Mouse (Mus musculus): Measurements from ENCODE around the gene Ndufs2. TPM values are rescaled to one million over a fixed set of nuclear protein-coding genes. Genes with fewer than 3 reads are reported as not detected.

The Ndufs2 gene
- total and polyA plus RNA-seq, 3 experiments, result 101 to 300 (median 219) TPM

DNA sequence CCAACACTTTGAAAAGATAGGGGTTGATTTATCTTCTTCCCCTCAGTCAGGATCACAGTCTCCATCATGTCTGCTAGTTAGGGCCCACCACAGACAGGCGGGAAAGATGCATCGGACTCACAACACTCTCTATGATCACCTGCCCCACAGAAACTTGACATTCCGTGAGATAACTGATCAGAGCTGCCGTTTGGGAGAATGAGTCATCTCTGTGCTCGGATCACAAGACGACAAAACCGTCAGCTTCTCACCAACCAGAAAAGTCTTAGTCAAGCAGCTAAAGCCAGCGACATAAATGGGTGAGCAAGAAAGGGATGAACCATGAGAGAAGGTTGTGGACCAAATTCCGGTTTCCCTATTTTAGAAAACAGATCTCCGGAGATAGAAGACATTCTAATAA is 58.9 kb downstream of the Ndufs2 start:
- no peak for ATAC-seq (ENCODE audit: extremely low read depth, insufficient number of reproducible peaks, low FRiP score, poor library complexity, severe bottlenecking)
- Histone ChIP-seq H3K4me1 (ENCODE audit: insufficient read depth, low read depth, low read length) (peaks cover 4% of the 10 kb centered on the region; the same call in 1 of the 2 replicates), H3K9me3 (replicated peaks) (no peaks in the 10 kb centered on the region), H3K36me3 (replicated peaks) (no peaks in the 10 kb centered on the region), H3K27me3 (ENCODE audit: insufficient read depth, low read length) (peaks cover 37% of the 10 kb centered on the region), H3K4me3 (ENCODE audit: low read depth, low read length) (no peak overlapping the region)
- TF ChIP-seq GATA2 (IDR thresholded peaks at IDR 0.05; ENCODE audit: borderline replicate concordance, low read depth, low read length) (no peak), GATA1 (IDR thresholded peaks at IDR 0.05; ENCODE audit: borderline replicate concordance, low read length) (no peak), CTCF (IDR thresholded peaks at IDR 0.05; ENCODE audit: low read depth, low read length) (no peak)
- DNase-seq (ENCODE audit: low spot score), result no peak

DNA sequence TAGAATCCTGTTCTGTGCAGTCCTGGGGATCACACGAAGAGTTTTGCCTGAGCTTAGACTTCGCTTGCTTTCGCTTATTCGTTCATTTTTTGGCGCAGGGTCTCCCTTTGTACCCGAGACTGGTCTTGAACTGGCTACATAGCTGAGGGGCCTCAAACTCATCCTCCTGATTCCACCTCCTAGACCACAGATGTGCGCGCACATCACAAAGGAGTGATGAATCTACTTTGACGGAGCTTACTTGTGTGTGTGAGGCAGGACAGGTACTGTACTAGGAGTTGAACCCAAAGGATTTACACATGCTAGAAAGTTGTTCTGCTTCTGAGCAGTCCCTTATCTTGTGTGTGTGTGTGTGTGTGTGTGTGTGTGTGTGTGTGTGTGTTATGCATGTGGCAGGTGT is 60.4 kb downstream of the Ndufs2 start:
- TF ChIP-seq GATA2 (IDR thresholded peaks at IDR 0.05; ENCODE audit: borderline replicate concordance, low read depth, low read length) (no peak), POLR2AphosphoS5 (IDR thresholded peaks at IDR 0.05; ENCODE audit: insufficient replicate concordance, low read depth, low read length) (no peak), TAL1 (conservative IDR thresholded peaks at IDR 0.05; ENCODE audit: low read depth, low read length) (no peak), CTCF (IDR thresholded peaks at IDR 0.05; ENCODE audit: low read depth, low read length) (no peak), GATA1 (IDR thresholded peaks at IDR 0.05; ENCODE audit: borderline replicate concordance, low read length) (no peak)
- DNase-seq (ENCODE audit: low spot score) (no peak), ATAC-seq (ENCODE audit: extremely low read depth, insufficient number of reproducible peaks, low FRiP score, poor library complexity, severe bottlenecking) (no peak)
- Histone ChIP-seq H3K36me3 (replicated peaks) (no peaks in the 10 kb centered on the region), H3K27me3 (ENCODE audit: insufficient read depth, low read length) (peaks cover 33% of the 10 kb centered on the region), H3K9me3 (replicated peaks) (no peaks in the 10 kb centered on the region), H3K4me1 (ENCODE audit: insufficient read depth, low read depth, low read length) (peaks cover under 1% of the 10 kb centered on the region; the same call in 1 of the 2 replicates), H3K4me3 (ENCODE audit: low read depth, low read length) (no peak overlapping the region)

DNA sequence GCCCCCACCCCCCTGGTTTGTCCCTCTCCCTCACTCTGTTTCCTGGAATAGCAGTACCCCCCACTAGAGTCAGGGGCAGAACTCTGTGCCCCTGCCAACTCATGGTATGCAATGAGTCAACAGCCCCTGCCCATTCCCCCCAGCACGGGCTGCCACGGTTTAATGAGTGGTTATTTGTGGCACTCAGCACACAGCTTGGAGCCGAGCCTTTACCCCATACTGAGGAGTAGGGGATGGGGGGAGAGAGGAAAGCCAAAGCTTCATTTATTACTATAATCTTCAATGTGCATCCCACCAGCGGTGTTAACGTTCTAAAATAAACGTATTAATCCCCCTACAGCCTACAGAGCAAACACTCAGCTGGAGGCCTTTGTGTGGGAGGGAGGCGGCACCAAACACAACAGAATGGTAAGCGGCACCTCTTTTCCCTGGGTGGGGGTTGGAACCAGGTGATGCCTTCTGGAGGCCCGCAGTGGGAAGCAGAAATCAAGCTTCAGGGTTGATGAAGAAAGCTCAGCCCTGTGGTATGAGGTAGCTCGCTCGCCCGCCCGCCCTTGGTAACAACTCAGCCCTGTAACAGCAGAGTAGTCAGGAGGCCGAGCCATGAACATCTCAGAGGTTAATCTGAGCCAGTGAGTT is 61.6 kb downstream of the Ndufs2 start:
- Histone ChIP-seq H3K36me3 (replicated peaks) (no peaks in the 10 kb centered on the region), H3K4me1 (ENCODE audit: insufficient read depth, low read depth, low read length) (no peaks in the 10 kb centered on the region), H3K9me3 (replicated peaks) (no peaks in the 10 kb centered on the region), H3K4me3 (ENCODE audit: low read depth, low read length) (no peak overlapping the region), H3K27me3 (ENCODE audit: insufficient read depth, low read length) (peaks cover 31% of the 10 kb centered on the region)
- TF ChIP-seq GATA2 (IDR thresholded peaks at IDR 0.05; ENCODE audit: borderline replicate concordance, low read depth, low read length) (no peak), POLR2AphosphoS5 (IDR thresholded peaks at IDR 0.05; ENCODE audit: insufficient replicate concordance, low read depth, low read length) (no peak), TAL1 (conservative IDR thresholded peaks at IDR 0.05; ENCODE audit: low read depth, low read length) (no peak), CTCF (IDR thresholded peaks at IDR 0.05; ENCODE audit: low read depth, low read length) (no peak), GATA1 (IDR thresholded peaks at IDR 0.05; ENCODE audit: borderline replicate concordance, low read length) (no peak)
- DNase-seq (ENCODE audit: low spot score) (no peak), ATAC-seq (ENCODE audit: extremely low read depth, insufficient number of reproducible peaks, low FRiP score, poor library complexity, severe bottlenecking) (no peak)

DNA sequence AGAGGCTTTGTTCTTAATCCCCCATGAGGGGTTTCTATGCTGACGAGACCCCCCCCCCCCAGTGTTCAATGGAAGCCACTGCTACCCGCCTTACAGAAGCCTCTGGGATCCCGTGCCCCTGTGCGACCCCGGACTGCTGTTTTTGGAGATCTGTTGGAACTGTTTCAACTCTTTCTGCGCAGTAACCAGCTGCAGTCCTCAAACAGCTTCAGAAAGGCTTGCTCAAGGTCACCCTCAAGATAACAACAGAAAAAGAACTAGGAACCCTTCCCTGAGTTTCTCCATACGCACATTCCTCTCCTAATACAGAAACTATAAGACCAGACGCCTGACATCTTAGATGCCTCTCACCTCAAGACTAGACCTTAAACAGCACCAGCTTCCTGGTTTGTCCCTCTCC is 62.1 kb downstream of the Ndufs2 start:
- TF ChIP-seq POLR2AphosphoS5 (IDR thresholded peaks at IDR 0.05; ENCODE audit: insufficient replicate concordance, low read depth, low read length), result no peak
- ATAC-seq (ENCODE audit: extremely low read depth, insufficient number of reproducible peaks, low FRiP score, poor library complexity, severe bottlenecking) (no peak), DNase-seq (ENCODE audit: low spot score) (no peak)
- no peaks in the 10 kb centered on the region for H3K4me1 ChIP-seq (ENCODE audit: insufficient read depth, low read depth, low read length)
- no peak overlapping the region for H3K4me3 ChIP-seq (ENCODE audit: low read depth, low read length)
- H3K27me3 ChIP-seq (ENCODE audit: insufficient read depth, low read length), result peaks cover 26% of the 10 kb centered on the region
- H3K9me3 ChIP-seq (replicated peaks), result no peaks in the 10 kb centered on the region
- no peaks in the 10 kb centered on the region for H3K36me3 ChIP-seq (replicated peaks)

DNA sequence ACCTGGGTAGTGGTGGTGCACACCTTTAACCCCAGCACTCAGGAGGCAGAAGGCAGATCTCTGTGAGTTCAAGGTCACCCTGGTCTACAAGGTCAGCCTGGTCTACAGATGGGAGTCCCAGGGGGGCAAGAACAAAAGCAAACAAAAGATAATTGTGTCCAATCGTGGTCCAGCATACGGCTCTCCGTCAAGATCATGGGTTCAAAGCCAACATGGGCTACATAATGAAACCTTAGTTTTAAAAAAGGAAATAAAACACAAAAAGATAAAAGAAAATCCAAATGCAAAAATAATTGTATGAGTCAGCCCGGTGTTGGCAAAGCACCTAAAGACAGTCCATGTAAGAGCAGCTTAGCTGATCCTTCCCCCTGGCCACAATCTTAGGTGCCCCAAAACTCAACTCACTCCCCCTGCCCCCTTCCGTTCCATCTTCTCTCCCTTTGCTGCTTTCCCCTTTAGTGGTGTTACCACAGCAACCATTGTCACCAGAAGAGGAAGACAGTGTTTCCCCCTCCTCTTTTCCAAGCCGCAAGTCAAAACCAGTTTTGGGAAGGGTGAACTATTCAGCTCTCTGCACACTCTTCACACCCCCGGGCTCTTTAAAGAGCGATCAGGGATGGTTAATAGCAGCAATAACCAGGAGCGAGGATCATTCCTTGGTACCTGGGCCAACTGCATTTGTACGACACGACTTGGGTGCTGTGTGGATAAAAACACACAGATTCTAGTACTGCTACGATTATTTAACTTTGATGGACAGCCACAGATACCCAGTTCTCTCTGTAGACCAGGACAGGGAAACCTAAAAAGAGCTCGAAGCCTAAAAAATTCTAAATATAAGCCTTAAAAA is 63.1 kb downstream of the Ndufs2 start:
- Histone ChIP-seq H3K27me3 (ENCODE audit: insufficient read depth, low read length) (peaks cover 23% of the 10 kb centered on the region), H3K36me3 (replicated peaks) (no peaks in the 10 kb centered on the region), H3K4me1 (ENCODE audit: insufficient read depth, low read depth, low read length) (no peaks in the 10 kb centered on the region), H3K9me3 (replicated peaks) (no peaks in the 10 kb centered on the region), H3K4me3 (ENCODE audit: low read depth, low read length) (no peak overlapping the region)
- TF ChIP-seq CTCF (IDR thresholded peaks at IDR 0.05; ENCODE audit: low read depth, low read length) (no peak), POLR2AphosphoS5 (IDR thresholded peaks at IDR 0.05; ENCODE audit: insufficient replicate concordance, low read depth, low read length) (no peak), TAL1 (conservative IDR thresholded peaks at IDR 0.05; ENCODE audit: low read depth, low read length) (no peak), GATA2 (IDR thresholded peaks at IDR 0.05; ENCODE audit: borderline replicate concordance, low read depth, low read length) (no peak), GATA1 (IDR thresholded peaks at IDR 0.05; ENCODE audit: borderline replicate concordance, low read length) (no peak)
- no peak for ATAC-seq (ENCODE audit: extremely low read depth, insufficient number of reproducible peaks, low FRiP score, poor library complexity, severe bottlenecking)
- no peak for DNase-seq (ENCODE audit: low spot score)

DNA sequence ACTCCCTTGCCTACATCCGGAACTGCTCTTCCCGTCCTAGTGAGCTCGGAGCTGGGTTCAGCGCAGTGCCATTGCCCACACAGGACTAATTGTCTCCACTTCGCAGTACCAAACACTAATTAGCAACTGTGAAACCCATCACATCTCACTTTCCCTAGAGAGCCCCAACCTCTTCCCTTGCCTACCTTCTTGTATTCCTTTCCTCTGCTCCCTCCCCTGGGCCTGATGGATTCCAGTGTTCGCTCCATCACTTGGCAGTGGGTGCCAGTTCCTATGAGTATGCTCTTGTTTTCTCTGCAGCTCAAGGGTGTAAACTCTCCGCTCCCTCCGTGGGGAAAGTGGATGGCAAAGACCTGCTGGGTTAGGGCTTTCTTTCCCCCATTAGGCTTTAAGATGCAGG is 65.5 kb downstream of the Ndufs2 start:
- peaks cover 19% of the 10 kb centered on the region for H3K27me3 ChIP-seq (ENCODE audit: insufficient read depth, low read length)
- DNase-seq (ENCODE audit: low spot score) (no peak), ATAC-seq (ENCODE audit: extremely low read depth, insufficient number of reproducible peaks, low FRiP score, poor library complexity, severe bottlenecking) (no peak)
- H3K9me3 ChIP-seq (replicated peaks), result no peaks in the 10 kb centered on the region
- no peak overlapping the region for H3K4me3 ChIP-seq (ENCODE audit: low read depth, low read length)
- no peaks in the 10 kb centered on the region for H3K36me3 ChIP-seq (replicated peaks)
- TF ChIP-seq TAL1 (conservative IDR thresholded peaks at IDR 0.05; ENCODE audit: low read depth, low read length) (no peak), GATA2 (IDR thresholded peaks at IDR 0.05; ENCODE audit: borderline replicate concordance, low read depth, low read length) (no peak), CTCF (IDR thresholded peaks at IDR 0.05; ENCODE audit: low read depth, low read length) (no peak), POLR2AphosphoS5 (IDR thresholded peaks at IDR 0.05; ENCODE audit: insufficient replicate concordance, low read depth, low read length) (no peak), GATA1 (IDR thresholded peaks at IDR 0.05; ENCODE audit: borderline replicate concordance, low read length) (no peak)
- no peaks in the 10 kb centered on the region for H3K4me1 ChIP-seq (ENCODE audit: insufficient read depth, low read depth, low read length)

Other genes with a start within 250 kb of the Ndufs2 start
Only the 20 nearest of the 24 such genes appear.
- gene Cfap126, start 137.5 kb downstream of the Ndufs2 start, total RNA-seq (2014; fragmentation: Nextera tagmentation), result 10.0 and 11.9 TPM in 2 replicates
- 0.64 and 0.76 TPM in 2 replicates for gene Cfap126, start 137.5 kb downstream of the Ndufs2 start, total RNA-seq (2017)
- gene Cfap126, start 137.5 kb downstream of the Ndufs2 start, polyA plus RNA-seq (2012), result 0.81 and 1.0 TPM in 2 replicates
- 225 and 249 TPM in 2 replicates for gene Sdhc, start 100.8 kb downstream of the Ndufs2 start, total RNA-seq (2014; fragmentation: Nextera tagmentation)
- 40.5 and 45.0 TPM in 2 replicates for gene Sdhc, start 100.8 kb downstream of the Ndufs2 start, total RNA-seq (2017)
- gene Sdhc, start 100.8 kb downstream of the Ndufs2 start, polyA plus RNA-seq (2012), result 67.1 and 158 TPM in 2 replicates
- gene Mpz, start 100.7 kb downstream of the Ndufs2 start, total RNA-seq (2014; fragmentation: Nextera tagmentation), result not detected in 2 replicates
- gene Mpz, start 100.7 kb downstream of the Ndufs2 start, total RNA-seq (2017), result not detected in 2 replicates
- 0.29 TPM in 1 of 2 replicates, not detected in the other for gene Mpz, start 100.7 kb downstream of the Ndufs2 start, polyA plus RNA-seq (2012)
- not detected in 2 replicates for gene Pcp4l1, start 55.1 kb downstream of the Ndufs2 start, total RNA-seq (2014; fragmentation: Nextera tagmentation)
- gene Pcp4l1, start 55.1 kb downstream of the Ndufs2 start, total RNA-seq (2017), result 0.16 TPM in 1 of 2 replicates, not detected in the other
- gene Pcp4l1, start 55.1 kb downstream of the Ndufs2 start, polyA plus RNA-seq (2012), result not detected in 2 replicates
- gene Nr1i3, start 37.4 kb downstream of the Ndufs2 start, total RNA-seq (2014; fragmentation: Nextera tagmentation), result not detected in 2 replicates
- 0.16 and 0.46 TPM in 2 replicates for gene Nr1i3, start 37.4 kb downstream of the Ndufs2 start, total RNA-seq (2017)
- gene Nr1i3, start 37.4 kb downstream of the Ndufs2 start, polyA plus RNA-seq (2012), result not detected in 2 replicates
- 9.7 and 13.7 TPM in 2 replicates for gene Tomm40l, start 28.9 kb downstream of the Ndufs2 start, total RNA-seq (2014; fragmentation: Nextera tagmentation)
- 19.2 and 26.4 TPM in 2 replicates for gene Tomm40l, start 28.9 kb downstream of the Ndufs2 start, total RNA-seq (2017)
- 31.9 and 35.8 TPM in 2 replicates for gene Tomm40l, start 28.9 kb downstream of the Ndufs2 start, polyA plus RNA-seq (2012)
- not detected in 2 replicates for gene Apoa2, start 26.3 kb downstream of the Ndufs2 start, total RNA-seq (2014; fragmentation: Nextera tagmentation)
- not detected in 2 replicates for gene Apoa2, start 26.3 kb downstream of the Ndufs2 start, total RNA-seq (2017)
- 0.17 TPM in 1 of 2 replicates, not detected in the other for gene Apoa2, start 26.3 kb downstream of the Ndufs2 start, polyA plus RNA-seq (2012)
- not detected in 2 replicates for gene Fcer1g, start 17.0 kb downstream of the Ndufs2 start, total RNA-seq (2014; fragmentation: Nextera tagmentation)
- 0.64 and 0.71 TPM in 2 replicates for gene Fcer1g, start 17.0 kb downstream of the Ndufs2 start, total RNA-seq (2017)
- gene Fcer1g, start 17.0 kb downstream of the Ndufs2 start, polyA plus RNA-seq (2012), result 0.08 TPM in 1 of 2 replicates, not detected in the other
- 0.60 TPM in 1 of 2 replicates, not detected in the other for gene Adamts4, start 967 bp downstream of the Ndufs2 start, total RNA-seq (2014; fragmentation: Nextera tagmentation)
- 0.16 and 0.17 TPM in 2 replicates for gene Adamts4, start 967 bp downstream of the Ndufs2 start, total RNA-seq (2017)
- 0.12 and 0.20 TPM in 2 replicates for gene Adamts4, start 967 bp downstream of the Ndufs2 start, polyA plus RNA-seq (2012)
- gene B4galt3, start 18.9 kb upstream of the Ndufs2 start, total RNA-seq (2014; fragmentation: Nextera tagmentation), result 27.3 and 30.8 TPM in 2 replicates
- 16.9 and 21.5 TPM in 2 replicates for gene B4galt3, start 18.9 kb upstream of the Ndufs2 start, total RNA-seq (2017)
- 44.8 and 50.0 TPM in 2 replicates for gene B4galt3, start 18.9 kb upstream of the Ndufs2 start, polyA plus RNA-seq (2012)
- gene Ppox, start 29.8 kb upstream of the Ndufs2 start, total RNA-seq (2014; fragmentation: Nextera tagmentation), result 45.7 and 168 TPM in 2 replicates
- gene Ppox, start 29.8 kb upstream of the Ndufs2 start, total RNA-seq (2017), result 27.0 and 36.7 TPM in 2 replicates
- gene Ppox, start 29.8 kb upstream of the Ndufs2 start, polyA plus RNA-seq (2012), result 38.5 and 53.0 TPM in 2 replicates
- gene Usp21, start 36.6 kb upstream of the Ndufs2 start, total RNA-seq (2014; fragmentation: Nextera tagmentation), result 40.1 and 64.5 TPM in 2 replicates
- 11.8 and 12.8 TPM in 2 replicates for gene Usp21, start 36.6 kb upstream of the Ndufs2 start, total RNA-seq (2017)
- 44.1 and 53.3 TPM in 2 replicates for gene Usp21, start 36.6 kb upstream of the Ndufs2 start, polyA plus RNA-seq (2012)
- 33.4 and 34.3 TPM in 2 replicates for gene Ufc1, start 43.6 kb upstream of the Ndufs2 start, total RNA-seq (2014; fragmentation: Nextera tagmentation)
- 96.2 and 111 TPM in 2 replicates for gene Ufc1, start 43.6 kb upstream of the Ndufs2 start, total RNA-seq (2017)
- gene Ufc1, start 43.6 kb upstream of the Ndufs2 start, polyA plus RNA-seq (2012), result 38.5 and 47.9 TPM in 2 replicates
- gene Dedd, start 77.8 kb upstream of the Ndufs2 start, total RNA-seq (2014; fragmentation: Nextera tagmentation), result 53.6 and 56.4 TPM in 2 replicates
- gene Dedd, start 77.8 kb upstream of the Ndufs2 start, total RNA-seq (2017), result 14.3 and 17.0 TPM in 2 replicates
- gene Dedd, start 77.8 kb upstream of the Ndufs2 start, polyA plus RNA-seq (2012), result 17.7 and 29.9 TPM in 2 replicates
- gene Nit1, start 94.3 kb upstream of the Ndufs2 start, total RNA-seq (2014; fragmentation: Nextera tagmentation), result 17.9 and 22.4 TPM in 2 replicates
- gene Nit1, start 94.3 kb upstream of the Ndufs2 start, total RNA-seq (2017), result 57.9 and 58.9 TPM in 2 replicates
- gene Nit1, start 94.3 kb upstream of the Ndufs2 start, polyA plus RNA-seq (2012), result 9.4 and 11.3 TPM in 2 replicates
- 32.4 and 47.3 TPM in 2 replicates for gene Pfdn2, start 94.3 kb upstream of the Ndufs2 start, total RNA-seq (2014; fragmentation: Nextera tagmentation)
- gene Pfdn2, start 94.3 kb upstream of the Ndufs2 start, total RNA-seq (2017), result 19.6 and 22.3 TPM in 2 replicates
- 16.9 and 20.1 TPM in 2 replicates for gene Pfdn2, start 94.3 kb upstream of the Ndufs2 start, polyA plus RNA-seq (2012)
- gene Klhdc9, start 109.4 kb upstream of the Ndufs2 start, total RNA-seq (2014; fragmentation: Nextera tagmentation), result 2.6 TPM in 1 of 2 replicates, not detected in the other
- 0.33 and 0.64 TPM in 2 replicates for gene Klhdc9, start 109.4 kb upstream of the Ndufs2 start, total RNA-seq (2017)
- 1.4 TPM in 2 replicates for gene Klhdc9, start 109.4 kb upstream of the Ndufs2 start, polyA plus RNA-seq (2012)
- gene Nectin4, start 118.7 kb upstream of the Ndufs2 start, total RNA-seq (2014; fragmentation: Nextera tagmentation), result not detected in 2 replicates
- gene Nectin4, start 118.7 kb upstream of the Ndufs2 start, total RNA-seq (2017), result 0.12 TPM in 1 of 2 replicates, not detected in the other
- 0.01 TPM in 1 of 2 replicates, not detected in the other for gene Nectin4, start 118.7 kb upstream of the Ndufs2 start, polyA plus RNA-seq (2012)
- 2.0 and 2.9 TPM in 2 replicates for gene Arhgap30, start 137.6 kb upstream of the Ndufs2 start, total RNA-seq (2014; fragmentation: Nextera tagmentation)
- 9.2 and 11.4 TPM in 2 replicates for gene Arhgap30, start 137.6 kb upstream of the Ndufs2 start, total RNA-seq (2017)
- 3.9 and 4.6 TPM in 2 replicates for gene Arhgap30, start 137.6 kb upstream of the Ndufs2 start, polyA plus RNA-seq (2012)
- gene Usf1, start 159.9 kb upstream of the Ndufs2 start, total RNA-seq (2014; fragmentation: Nextera tagmentation), result 17.6 and 19.0 TPM in 2 replicates
- gene Usf1, start 159.9 kb upstream of the Ndufs2 start, total RNA-seq (2017), result 41.9 and 56.8 TPM in 2 replicates
- gene Usf1, start 159.9 kb upstream of the Ndufs2 start, polyA plus RNA-seq (2012), result 30.0 and 38.9 TPM in 2 replicates

Measured in G1E (cell line).